Mouse (Mus musculus) heart, postnatal 0 days (tissue): Measurements from ENCODE around the gene Nmd3.

ENCODE experiments used
- CTCF ChIP-seq: IDR thresholded peaks from 2 replicates; pipeline ENCODE4 v1.5.1; 2016; ENCODE audit warnings: antibody characterized with exemption, control low read depth, low read depth
- EP300 ChIP-seq: IDR thresholded peaks from 2 replicates; pipeline ENCODE4 v1.6.1; 2016; ENCODE audit warnings: antibody characterized with exemption, low read depth

DNA sequence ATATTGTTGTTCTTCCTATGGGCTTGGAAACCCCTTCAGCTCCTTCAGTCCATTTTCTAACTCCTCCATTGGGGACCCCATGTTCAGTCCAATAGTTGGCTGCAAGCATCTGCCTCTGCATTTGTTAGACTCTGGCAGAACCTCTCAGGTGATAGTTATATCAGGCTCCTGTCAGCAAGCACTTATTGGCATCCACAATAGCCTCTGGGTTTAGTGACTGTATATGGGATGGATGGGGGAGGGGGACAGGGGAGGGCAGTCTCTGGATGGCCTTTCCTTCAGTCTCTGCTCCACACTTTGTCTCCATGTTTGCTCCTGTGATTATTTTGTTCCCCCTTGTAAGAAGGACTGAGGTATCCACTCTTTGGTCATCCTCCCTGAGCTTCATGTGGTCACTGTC lies 9.1 kb downstream of the Nmd3 start:
- TF ChIP-seq CTCF (no peak), EP300 (no peak)
